Mouse (Mus musculus) testis, adult 2 months (tissue): ENCODE measurements around the gene Tesk2.

Experiments used
- CTCF ChIP-seq: fragments of 200-500 bp; IDR thresholded peaks from 2 replicates; pipeline ENCODE4 v1.5.1; 2012; ENCODE audit warnings: low read depth, mild to moderate bottlenecking, inconsistent platforms, low read length, moderate library complexity; ENCODE audit not compliant: control insufficient read depth, insufficient read depth, insufficient replicate concordance
- POLR2A ChIP-seq: fragments of 200-500 bp; IDR thresholded peaks from 2 replicates; pipeline ENCODE4 v1.6.1; 2012; ENCODE audit warnings: low read depth, mild to moderate bottlenecking, inconsistent platforms, low read length, moderate library complexity; ENCODE audit not compliant: control insufficient read depth

- TF ChIP-seq CTCF = no peak
- TF ChIP-seq POLR2A = no peak
These were observed 36.1 kb upstream of the Tesk2 start for GRCm38 (mm10) chr4:116684665-116685064.
